Mouse (Mus musculus) embryo, embryonic 9.5 days (tissue): ENCODE data around the gene Vmn1r40.

ENCODE experiments used
- DNase-seq: peaks from one replicate; pipeline ENCODE4 v3.0.0-alpha.2; 2017; ENCODE audit errors: extremely low spot score

Gene Vmn1r40

DNA sequence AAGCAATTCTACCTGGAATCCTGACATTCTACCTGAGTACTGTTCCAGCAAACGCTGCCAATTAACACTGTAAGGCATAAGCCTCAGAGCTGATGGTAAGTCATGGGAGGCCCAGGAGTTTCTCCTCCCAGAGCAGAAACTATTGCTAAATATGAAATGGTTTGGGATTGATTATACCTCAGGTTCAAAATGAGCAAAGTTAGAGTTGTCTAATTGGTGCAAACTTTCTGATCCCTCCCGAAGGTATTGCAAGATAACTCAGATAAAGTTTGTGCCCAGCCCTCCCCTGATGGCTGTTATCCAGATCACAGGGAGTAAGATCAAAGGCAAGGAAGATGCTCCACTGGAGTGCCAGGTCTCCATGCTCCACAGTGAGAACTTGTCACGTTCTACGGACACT is at the start of gene Vmn1r40:
Vmn1r40 (plus strand) TSS at position 301 of the 400 bp plus-strand sequence.
- no peak for DNase-seq

DNA sequence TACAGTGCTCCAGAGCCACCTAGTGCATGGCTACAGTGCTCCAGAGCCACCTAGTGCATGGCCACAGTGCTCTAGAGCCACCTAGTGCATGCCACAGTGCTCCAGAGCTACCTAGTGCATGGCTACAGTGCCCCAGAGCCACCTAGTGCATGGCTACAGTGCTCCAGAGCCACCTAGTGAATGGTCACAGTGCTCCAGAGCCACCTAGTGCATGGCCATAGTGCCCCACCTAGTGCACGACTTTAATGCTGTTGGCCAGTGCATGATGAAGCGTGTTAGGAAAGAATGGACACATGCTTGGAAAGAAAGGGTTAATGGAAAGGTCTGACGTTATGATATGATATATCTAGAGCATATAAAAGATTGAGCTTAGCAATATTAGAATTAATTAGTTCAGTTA is 49.0 kb upstream of the Vmn1r40 start:
- DNase-seq: no peak

DNA sequence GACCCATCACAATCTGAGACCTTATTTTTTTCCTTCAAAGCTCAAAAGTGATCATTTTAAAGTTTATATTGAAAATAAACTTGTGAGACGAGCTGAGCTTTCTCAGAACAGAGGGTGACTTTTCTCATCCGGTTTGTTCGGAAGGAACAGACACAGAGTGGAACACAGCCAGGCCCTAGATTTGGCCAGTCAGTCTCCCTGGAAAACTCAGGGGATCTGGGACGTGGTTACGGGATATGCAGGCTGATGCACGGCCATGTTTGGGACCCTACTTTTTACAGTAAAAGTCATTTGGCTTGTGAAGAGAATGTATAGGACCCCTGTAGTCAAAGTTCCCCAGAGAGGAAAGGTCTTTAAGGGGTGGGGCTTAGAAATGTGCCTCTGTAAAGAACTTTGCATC is 48.4 kb upstream of the Vmn1r40 start:
- no peak for DNase-seq

DNA sequence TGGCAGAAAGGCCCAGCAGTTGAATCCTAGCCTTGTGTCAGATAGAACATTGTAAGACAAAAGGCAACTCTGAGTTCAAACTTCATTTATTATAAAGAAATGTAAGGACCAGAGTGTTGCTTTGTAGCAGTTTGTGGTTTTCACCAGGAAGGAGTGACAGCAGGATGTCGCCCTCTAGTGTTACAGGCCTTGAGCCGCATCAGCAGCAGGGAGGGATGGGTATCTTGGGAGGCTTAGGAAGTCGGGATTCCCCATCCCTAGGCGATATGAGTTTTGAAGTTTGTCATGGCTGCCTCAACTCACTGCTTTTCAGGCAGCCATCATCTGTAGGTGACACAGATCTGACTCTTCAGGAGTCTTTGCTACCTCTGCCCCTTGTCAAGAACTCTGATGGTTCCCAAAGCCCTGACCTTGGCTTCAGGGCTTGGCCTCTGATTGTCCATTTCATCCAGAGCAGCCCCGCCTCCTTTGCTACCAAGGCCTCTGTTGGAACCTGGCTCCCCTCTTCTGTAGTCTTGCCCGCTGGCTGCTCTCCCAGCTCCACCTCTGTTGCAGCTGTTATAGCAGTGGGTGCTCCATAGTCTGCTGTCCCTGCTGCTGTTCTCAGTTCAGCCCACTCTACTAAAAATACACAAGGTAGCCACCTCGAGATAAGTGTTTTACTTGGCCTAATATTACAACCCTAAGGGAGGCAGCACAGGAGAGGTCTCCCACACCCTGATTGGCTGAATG is 47.5 kb upstream of the Vmn1r40 start:
- DNase-seq: peak; percentile 16

DNA sequence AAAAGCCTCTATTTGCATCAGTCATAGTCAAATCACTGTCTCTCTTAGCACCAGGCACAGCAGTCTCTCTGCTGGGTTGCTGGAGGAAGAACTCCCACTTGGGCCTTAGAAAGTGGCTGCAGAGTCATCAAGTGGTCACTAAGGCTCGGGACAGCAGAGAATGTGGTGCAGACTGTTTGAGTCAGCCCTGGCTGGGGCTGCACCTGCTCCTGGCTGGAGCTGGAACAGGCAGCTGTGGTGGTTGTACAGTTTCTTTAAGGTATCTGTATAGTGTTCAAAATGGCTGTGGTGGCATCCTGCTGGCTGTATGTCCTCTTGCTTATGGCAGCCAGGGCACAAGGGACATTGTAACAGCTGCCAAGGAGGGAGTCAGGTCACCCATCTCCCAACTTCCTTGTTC is 46.9 kb upstream of the Vmn1r40 start:
- no peak for DNase-seq

DNA sequence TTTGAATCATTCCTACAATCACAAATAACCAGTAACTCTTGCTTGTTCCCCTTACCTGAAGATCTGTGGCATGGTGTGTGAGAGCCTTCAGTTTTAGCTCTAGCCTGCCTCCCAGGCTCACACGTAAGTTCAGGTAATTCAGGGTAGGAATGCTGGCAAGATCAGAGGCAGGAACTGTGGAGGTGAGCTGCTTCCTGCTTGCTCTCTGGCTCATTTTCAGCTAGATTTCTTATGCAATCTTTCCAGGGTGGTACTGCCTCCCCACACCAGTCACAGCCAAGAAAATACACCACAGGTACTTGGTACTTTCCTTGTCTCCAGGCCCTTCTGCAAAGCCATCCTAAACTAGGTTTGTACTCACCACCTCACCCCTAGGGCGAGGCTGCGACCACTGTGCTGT is 44.8 kb upstream of the Vmn1r40 start:
- no peak for DNase-seq

DNA sequence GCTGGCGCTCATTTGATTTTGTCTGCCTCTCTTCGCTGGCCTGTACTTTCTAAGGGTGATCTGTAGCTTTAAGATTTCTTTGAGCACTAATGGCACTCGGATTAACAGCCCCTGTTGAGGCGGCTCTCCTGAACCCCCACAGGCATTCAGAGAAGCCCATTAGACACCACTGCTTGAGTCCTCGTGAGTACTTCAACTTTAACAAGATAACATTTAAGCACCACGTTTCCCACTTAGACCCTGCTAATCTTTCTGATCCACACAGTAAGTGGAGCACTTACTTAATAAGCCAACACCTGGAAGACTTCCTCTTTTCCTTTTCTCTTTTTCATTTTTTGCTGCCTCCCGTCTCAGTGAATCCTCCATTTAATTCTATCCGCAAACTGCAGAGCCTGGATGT is 42.2 kb upstream of the Vmn1r40 start:
- no peak for DNase-seq

DNA sequence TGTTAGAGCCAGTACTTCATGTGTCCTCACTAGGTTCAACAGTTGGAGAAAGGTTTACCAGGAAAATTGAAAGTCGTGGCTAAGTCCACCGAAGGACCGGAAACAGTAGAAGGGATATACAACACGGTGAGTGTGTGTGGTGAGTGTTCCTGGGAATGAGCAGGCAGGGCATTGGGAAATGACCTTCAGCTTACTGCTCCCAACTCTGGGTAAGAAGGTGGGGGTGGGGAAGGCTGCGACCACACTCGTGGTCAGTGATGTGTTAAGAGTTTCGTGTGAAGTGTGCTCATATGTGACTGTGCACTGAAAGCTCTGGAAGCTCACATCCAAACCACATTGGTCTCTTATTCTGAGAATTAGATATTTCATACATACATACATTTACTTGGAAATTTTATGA is 41.7 kb upstream of the Vmn1r40 start:
- no peak for DNase-seq

DNA sequence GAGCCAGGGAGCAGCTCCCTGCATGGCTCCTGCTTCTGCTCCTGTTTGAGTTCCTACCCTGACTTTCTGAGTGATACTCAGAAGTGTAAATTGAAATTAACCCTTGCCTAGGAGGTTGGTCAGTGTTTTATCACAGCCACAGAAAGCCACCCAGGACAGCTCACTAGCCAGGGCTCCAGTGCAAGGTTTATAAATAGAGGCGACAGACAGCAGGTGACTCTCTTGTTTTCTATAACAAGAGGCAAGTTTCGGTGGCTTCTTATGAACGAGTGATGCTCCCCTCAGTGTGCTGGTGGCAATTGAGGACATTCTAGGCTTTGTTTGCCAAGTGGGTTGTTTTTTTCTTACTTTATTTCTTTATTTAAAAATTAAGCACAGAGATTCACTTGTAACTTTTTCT is 40.4 kb upstream of the Vmn1r40 start:
- no peak for DNase-seq

DNA sequence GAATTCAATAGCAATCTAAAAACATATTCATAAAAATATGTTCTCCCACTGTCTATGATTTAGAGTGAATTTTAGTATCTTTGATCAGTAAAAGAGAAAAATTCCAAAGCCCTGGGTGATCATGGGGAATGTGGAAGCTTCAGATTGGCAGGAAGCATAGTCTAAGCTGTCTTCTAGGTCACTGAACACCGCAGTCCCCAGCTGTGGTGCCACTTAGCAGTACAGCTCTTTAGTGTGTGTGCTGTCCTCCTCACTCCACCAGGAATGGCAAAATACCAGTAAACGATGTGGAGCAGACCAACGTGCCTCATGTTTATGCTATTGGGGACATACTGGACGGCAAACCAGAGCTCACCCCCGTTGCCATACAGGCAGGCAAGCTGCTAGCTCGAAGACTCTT is 37.8 kb upstream of the Vmn1r40 start:
- no peak for DNase-seq

DNA sequence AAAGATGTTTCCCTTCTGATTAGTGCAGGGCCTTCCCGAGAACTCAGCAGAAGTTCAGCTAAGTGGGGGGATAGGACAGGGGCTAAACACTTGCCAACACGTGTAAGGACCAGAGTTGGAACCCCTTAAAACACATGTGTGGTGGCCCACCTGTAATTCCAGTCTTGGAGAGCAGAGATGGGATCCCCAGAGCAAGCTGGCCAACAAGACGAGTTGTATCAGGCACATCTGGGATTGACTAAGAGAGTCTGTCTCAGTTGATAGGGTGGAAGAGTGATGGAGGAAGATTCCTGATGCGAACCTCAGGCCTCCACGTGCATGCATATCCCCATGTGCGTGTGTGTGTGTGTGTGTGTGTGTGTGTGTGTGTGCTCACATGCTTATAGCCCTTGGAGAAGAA is 35.9 kb upstream of the Vmn1r40 start:
- no peak for DNase-seq

DNA sequence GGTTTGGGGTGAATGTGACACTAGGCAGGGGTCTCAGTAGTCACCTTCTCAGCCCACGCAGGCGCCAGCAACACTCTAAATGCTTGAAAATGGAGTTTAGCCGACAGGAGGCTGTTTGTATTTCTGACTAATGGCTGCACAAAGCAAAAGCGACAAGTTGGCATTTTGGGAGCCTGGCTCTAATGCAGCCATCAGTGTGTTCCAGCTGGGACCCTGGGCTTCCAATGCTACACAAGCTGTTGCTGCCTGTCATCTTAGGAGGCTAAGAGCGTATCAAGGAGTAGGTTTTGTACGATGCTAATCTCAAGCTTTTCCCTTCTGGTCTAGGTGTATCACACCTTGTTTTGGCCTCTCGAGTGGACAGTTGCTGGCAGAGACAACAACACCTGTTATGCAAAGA is 34.7 kb upstream of the Vmn1r40 start:
- DNase-seq: no peak

DNA sequence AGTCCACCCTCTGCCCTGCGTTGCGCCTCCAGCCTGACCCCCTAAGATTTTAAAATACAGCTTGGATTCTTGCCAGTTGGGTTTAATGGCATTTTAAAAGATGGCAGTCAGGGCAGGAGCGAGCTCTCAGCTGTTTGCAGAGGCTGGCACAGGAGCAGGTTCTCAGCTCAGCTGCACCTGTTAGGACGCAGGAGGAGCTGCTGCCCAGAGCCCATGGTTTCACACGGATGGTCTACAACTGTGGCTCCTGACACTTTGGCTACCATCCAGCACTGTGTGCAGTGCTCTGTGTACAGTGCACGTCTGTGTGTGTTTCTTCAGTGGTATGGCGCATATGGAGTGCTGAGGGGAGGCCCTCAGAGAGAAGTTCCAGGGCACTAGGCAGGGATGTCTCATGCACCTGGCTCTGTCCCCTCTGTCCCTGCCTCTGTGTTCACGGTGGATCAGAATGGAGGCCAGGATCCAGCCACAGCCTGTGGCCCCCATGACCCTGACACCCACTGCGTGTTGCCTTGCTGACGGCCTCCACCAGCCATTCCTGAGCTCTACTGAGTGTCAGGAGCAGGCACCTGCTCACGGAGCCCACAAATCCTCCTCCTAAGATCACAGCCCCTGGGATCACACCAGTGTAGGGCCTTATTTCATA is 34.1 kb upstream of the Vmn1r40 start:
- DNase-seq: no peak

DNA sequence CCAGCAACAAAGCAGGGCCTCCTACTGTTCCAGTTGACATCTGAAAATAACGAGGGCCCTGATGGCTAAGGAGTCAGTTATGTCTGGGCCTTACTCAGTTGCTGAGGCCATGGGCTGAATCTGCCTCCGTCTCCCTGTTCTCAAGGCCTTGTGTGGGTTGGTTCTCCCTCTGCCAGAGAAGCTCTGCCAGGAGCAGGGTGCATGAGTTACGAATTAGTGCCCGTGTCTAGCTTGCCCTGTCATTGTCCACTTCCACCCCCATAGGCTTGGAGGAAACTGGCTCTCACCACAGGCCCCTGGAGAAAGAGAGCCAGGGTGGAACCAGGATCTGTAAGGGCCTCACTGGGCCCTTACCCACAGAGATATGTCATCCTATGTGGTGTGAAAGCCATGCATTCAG is 28.8 kb upstream of the Vmn1r40 start:
- DNase-seq: no peak

DNA sequence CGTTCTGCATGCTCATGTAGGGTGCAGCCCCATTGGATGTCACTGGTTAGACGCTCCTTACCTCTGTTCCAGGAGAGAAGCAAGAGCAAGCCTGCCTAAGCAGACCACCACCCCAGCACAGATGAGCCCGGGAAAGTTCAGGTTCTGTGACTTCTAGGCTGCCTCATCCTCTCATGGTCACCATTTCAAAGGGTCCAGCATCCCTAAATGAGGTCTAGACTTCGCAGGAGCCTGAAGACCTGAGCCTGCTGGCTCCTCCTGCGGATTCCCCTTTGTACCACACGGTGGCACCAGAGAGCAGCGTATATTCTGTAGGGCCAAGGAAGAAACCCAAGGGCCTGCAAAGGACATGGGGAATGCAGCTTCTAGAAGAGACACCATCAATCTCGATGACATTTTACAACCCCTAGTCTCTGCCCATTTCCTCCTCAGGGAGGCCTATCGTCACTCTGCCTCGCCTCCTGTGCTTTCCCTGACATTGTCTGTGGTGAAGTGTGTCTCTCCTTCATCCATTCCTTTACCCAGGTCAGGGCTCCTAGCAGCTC is 28.0 kb upstream of the Vmn1r40 start:
- peak; percentile 76 for DNase-seq

DNA sequence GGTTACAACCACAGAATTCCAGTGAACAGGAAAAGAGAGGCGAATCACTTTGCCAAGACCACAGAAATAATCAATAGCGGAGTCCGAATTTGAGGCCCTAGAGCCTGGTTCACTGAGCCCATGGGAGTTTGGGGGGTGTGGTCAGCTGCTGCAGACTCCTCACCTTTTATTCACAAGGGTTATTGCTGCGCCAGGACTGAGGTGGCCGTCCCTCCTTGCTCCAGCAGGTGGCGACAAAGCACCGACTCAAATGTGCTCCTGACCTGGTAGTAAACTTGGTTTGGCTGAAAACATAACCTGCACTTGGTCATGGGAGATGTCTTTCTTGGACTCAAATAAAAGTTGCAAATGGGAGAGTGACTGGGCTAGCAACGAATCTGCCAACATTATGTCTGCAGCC is 27.2 kb upstream of the Vmn1r40 start:
- DNase-seq: peak; percentile 84

DNA sequence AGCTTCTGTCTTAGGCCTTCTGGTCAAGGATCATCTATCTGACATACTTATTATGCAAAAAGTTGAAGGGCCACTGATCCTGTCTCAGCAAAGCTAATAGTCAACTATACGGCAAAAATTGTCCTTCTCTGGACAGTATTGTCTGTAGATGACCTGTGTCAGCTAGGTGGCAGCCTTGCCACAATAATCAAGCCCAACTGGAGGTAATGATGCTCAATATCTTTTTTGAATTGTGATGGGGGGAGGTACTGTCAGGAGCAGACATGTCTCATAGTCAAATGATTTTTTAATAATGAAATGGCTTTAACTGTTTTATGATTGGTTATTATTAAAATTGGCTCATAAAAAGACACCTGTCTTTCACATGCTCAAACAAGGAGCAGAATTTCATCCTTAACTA is 23.1 kb upstream of the Vmn1r40 start:
- no peak for DNase-seq

DNA sequence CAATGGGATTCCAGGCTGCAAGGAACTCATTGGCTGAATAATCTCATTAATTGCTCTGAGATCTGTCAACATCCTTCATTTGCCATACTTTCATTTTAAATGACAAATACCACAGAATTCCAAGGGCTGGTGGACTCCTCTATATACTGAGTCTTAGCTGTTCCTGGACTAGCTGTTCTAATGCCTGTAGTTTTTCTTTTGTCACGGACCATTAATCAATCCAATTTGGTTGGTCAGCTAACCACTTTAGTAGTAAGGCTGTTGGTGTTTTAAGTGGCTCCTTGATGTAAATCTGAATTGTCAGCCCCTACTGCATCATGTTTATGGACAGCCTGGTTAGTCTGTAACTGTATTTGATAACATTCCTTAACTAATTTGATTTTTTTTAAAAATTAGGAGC is 20.2 kb upstream of the Vmn1r40 start:
- no peak for DNase-seq

DNA sequence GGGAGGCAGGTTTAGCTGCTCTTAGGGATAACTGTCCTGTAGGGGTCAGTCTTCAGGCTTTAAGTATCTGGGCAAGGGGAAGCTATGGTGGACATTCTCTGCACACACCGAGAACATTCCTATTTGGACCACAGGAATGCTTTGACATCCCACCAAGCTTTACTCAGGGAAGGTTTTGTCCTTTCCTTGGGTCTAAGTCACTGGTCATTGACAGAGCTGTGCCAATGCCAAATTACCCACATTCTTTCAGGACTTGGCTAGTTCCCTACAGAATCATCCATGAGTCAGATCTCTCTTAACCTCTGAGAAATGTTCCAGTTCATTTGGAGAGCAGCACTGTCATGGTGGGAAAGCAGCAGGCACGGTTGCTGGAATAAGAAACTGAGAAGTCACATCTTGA is 716 bp upstream of the Vmn1r40 start:
- DNase-seq: no peak

DNA sequence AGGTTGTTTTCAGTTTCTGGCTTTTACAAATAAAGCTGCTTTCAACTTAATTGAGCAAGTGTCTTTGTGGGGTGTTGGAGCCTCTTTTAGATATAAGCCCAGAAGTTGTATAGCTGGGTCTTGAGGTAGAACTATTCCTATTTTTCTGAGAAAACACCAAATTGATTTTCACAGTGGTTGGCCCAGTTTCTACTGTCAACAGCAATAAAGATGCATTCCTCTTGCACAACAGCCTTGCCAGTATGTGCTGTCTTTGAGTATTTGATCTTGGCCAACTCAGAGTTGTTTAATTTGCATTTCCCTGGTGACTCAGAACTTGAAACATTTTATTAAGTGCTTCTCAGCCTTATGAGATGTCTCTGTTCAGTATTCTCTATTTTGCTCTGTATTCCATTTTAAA is 10.7 kb downstream of the Vmn1r40 start:
- no peak for DNase-seq

DNA sequence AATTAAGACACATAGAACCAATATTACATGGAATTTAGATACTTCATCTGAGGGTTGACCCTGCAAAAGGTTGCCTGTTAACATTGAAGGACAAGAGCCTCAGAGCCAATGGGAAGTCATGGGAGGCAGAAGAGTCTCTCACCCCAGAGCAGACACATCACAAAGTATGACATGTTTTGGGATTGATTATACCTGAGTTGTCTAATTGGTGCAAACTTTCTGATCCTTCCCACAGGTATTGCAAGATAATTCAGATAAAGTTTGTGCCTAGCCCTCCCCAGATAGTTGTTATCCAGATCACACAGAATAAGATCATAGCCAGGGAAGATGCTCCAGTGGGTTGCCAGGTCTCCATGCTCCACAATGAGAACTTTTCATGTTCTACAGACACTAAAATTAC is 33.1 kb downstream of the Vmn1r40 start, which contains the start of gene Vmn1r41:
Vmn1r41 (plus strand) TSS at position 301 of the 400 bp plus-strand sequence.
- DNase-seq: no peak

DNA sequence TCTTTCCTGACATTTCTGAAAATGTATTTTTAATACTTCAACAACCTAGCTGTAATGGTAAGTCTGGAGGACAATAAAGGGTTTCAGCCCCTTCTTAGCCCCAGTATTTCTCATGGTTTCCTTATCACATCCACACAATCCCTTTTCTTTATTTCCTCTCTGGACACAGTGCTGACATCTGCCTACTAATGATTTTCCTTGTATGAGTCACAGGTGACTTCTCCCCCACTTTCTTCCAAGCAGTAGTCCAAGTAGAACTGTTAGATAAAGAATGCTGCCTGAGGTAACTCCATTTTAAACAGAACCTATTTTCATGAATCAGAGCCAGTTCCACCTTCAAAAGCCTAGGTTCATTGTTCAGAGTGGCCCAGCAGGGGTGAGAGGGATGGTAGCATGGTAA is 35.5 kb downstream of the Vmn1r40 start:
- DNase-seq: no peak
